Mouse (Mus musculus) neural tube, embryonic 12.5 days (tissue): ENCODE measurements at regions not wholly inside any gene's neighbourhood (a gene's known extent, or its start where the extent isn't known, plus 50 kb on each side); places are given as distances from the start of the nearest gene placed in this dataset.
"Not testable (repeated sequence)": the region's sequence is repeated elsewhere in the genome, so short reads cannot be mapped to it uniquely, and the experiment has no call there.

Experiments used
- ATAC-seq: fragments of 200-750 bp; cut with Nextera tagmentation; 2 replicates; pipeline ENCODE4 v1.8.0; 2017; ENCODE audit warnings: low read depth, mild to moderate bottlenecking, moderate TSS enrichment, moderate library complexity; ENCODE audit not compliant: low FRiP score
- H3K27ac ChIP-seq: fragments of 300-500 bp; sonication (generic); 2 replicates; pipeline ENCODE4 v1.5.1; 2016
- H3K27me3 ChIP-seq: fragments of 300-500 bp; sonication (generic); replicated peaks from 2 replicates; pipeline ENCODE4 v1.6.1; 2016; ENCODE audit warnings: mild to moderate bottlenecking
- H3K36me3 ChIP-seq: fragments of 300-500 bp; sonication (generic); 2 replicates; pipeline ENCODE4 v1.6.1; 2016; ENCODE audit warnings: mild to moderate bottlenecking
- H3K4me1 ChIP-seq: fragments of 300-500 bp; sonication (generic); 2 replicates; pipeline ENCODE4 v1.6.1; 2016
- H3K4me2 ChIP-seq: fragments of 300-500 bp; sonication (generic); replicated peaks from 2 replicates; pipeline ENCODE4 v1.6.1; 2016; ENCODE audit warnings: mild to moderate bottlenecking
- H3K4me3 ChIP-seq: fragments of 300-500 bp; sonication (generic); 2 replicates; pipeline ENCODE4 v1.5.1; 2016
- H3K9ac ChIP-seq: fragments of 300-500 bp; sonication (generic); 2 replicates; pipeline ENCODE4 v1.6.1; 2016; ENCODE audit warnings: mild to moderate bottlenecking
- H3K9me3 ChIP-seq: fragments of 300-500 bp; sonication (generic); 2 replicates; pipeline ENCODE4 v1.6.1; 2016; ENCODE audit warnings: mild to moderate bottlenecking
- WGBS: fragments of 180-500 bp; shearing (Covaris S2); methylation state at CpG from one replicate; pipeline ENCODE4 v1.1.7; 2016; 5-methylcytosine and 5-hydroxymethylcytosine counted together

DNA sequence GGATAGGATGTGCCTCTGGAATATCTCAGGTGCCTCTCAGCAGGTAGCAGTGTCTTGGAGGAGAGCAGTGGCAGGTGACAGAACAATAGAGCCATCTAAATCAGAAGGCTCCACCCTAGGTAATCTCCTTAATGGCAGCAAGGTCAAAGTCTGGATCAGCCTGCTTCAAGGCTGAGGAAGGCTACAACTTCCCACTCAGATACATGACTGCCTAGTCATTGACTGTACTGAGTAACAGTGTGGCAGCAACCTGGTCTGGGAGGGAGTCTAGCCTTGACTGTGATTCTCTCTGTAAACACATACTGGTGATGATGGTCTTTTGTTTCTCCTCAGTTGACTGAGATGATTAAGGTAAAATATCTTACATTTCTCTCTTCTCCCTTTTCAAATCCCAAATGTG is 754.5 kb upstream of the Slc10a2 start:
- not testable (repeated sequence) for H3K9ac ChIP-seq, H3K27me3 ChIP-seq, H3K4me2 ChIP-seq, H3K27ac ChIP-seq, ATAC-seq, H3K9me3 ChIP-seq, H3K4me1 ChIP-seq, H3K36me3 ChIP-seq, H3K4me3 ChIP-seq

DNA sequence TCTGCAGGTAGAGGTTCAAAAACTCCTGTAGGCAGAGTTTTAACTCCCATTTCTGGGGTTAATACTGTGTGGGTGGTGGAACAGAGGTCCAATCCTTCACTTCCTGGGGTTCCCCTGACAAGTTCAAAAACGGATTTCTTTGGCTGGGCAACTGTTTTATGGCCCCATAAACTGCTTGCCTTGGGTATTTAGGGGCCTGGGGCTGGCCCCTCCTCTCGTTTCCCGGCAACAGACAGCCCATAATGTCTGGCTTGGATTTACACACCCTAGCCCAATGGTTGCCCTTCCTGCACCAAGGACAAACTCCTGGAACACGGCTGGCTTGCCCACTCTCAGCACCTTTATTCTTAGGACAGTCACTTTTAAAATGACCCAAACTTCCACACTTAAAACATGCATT is 752.2 kb upstream of the Slc10a2 start:
- ATAC-seq, result 0 out of 2 replicates have a peak, but pooled peaks have one; percentile 58
- 25% methylated on average over 4 of the region's 4 CpGs for WGBS
- not testable (repeated sequence) for H3K4me3 ChIP-seq

More for the DNA sequence above, 752.2 kb upstream of the Slc10a2 start:
- not testable (repeated sequence) for H3K4me1 ChIP-seq, H3K9me3 ChIP-seq, H3K9ac ChIP-seq, H3K4me2 ChIP-seq, H3K27ac ChIP-seq, H3K36me3 ChIP-seq, H3K27me3 ChIP-seq
